Mouse (Mus musculus): ENCODE results near the gene Igf1r. TPM values are rescaled to one million over a fixed set of nuclear protein-coding genes. Genes with fewer than 3 reads are reported as not detected.
A peak's percentile ranks its signal among the peaks of the same experiment; 100 is the strongest.

The Igf1r gene
- polyA plus RNA-seq, 1 experiment from 2014 or later = 58.8 TPM

DNA sequence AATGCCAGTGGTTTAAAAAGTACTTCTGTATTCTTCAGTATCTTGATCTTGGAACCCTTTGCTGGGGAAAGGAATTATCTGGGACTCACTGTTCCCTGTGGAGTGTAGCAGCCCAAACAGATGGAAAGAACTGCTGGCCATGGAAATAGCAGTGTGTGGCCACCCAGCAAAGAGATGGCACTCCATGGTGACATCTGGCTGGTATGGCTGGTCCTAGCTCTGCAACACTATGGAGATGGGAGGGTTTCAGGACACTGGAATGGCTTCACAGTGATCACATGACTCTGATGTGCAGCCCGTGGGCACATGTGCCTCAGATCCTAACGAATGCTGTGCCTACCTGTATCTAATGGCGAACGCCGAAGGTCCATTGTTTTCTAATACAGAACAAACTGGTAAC lies 279.9 kb downstream of the Igf1r start:
- no peaks in the 10 kb centered on the region for H3K27me3 ChIP-seq
- POLR2A ChIA-PET = no interaction called here
- DNase-seq (ENCODE audit: low read depth, low spot score) (no peak), ATAC-seq (no peak)
- in situ Hi-C loops (cut with MboI; ENCODE audit: low pct_unique_long_range_greater_than_20kb) = no loop called here
- no peak for TF ChIP-seq CTCF (IDR thresholded peaks at IDR 0.05)
- CTCF ChIA-PET = interaction anchor here (1.3 kb wide), 1 partner anchor 444 kb away, joined by 3 read pairs; no protein-coding TSS in a partner anchor

GRCm38 (mm10) chr7:68233619-68234223 lies 281.1 kb downstream of the Igf1r start:
- ATAC-seq (no peak), DNase-seq (ENCODE audit: low read depth, low spot score) (no peak)
- in situ Hi-C loops (cut with MboI; ENCODE audit: low pct_unique_long_range_greater_than_20kb) = no loop called here
- no peak for TF ChIP-seq CTCF (IDR thresholded peaks at IDR 0.05)
- POLR2A ChIA-PET = no interaction called here
- CTCF ChIA-PET = no interaction called here
- no peaks in the 10 kb centered on the region for H3K27me3 ChIP-seq

GRCm38 (mm10) chr7:68236817-68237216 lies 284.2 kb downstream of the Igf1r start:
- ChIA-PET CTCF (no interaction called here), POLR2A (interaction anchor here (1.0 kb wide), 1 partner anchor 592 kb away, joined by 3 read pairs; the partner anchor contains the start of gene Lrrc28)
- H3K27me3 ChIP-seq = no peaks in the 10 kb centered on the region
- TF ChIP-seq CTCF (IDR thresholded peaks at IDR 0.05) = no peak
- in situ Hi-C loops (cut with MboI; ENCODE audit: low pct_unique_long_range_greater_than_20kb) = no loop called here
- DNase-seq (ENCODE audit: low read depth, low spot score) = no peak
- ATAC-seq = peak; percentile 54

DNA sequence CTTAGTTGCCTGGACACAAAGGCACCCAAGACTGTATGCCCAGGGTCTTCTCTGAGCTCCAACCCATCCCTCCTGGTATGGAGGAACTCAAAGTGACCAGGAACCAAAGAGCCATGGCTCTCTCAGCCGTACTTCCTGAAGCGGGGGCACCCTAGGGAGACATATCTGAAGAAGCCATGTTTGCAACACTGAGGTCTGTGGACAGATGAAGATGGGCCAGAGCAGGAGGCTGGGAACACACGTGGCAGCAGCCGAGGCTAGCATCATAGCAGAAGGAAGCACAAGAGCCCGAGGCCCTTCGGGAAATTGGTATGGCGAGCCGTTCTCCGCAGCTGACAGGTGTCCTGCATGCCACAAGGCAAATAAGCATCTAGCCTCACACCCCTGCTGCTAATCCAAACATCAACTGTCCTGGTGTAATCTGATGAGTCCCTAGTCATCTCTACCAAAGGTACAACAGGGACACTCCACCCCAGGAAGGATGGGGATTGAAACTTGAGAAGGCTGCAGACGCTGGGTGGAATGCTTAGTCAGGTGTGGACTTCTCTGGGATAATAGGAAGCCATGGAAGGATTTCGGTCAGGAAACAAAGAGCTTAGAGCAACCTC lies 286.7 kb downstream of the Igf1r start:
- TF ChIP-seq CTCF (IDR thresholded peaks at IDR 0.05) = no peak
- DNase-seq (ENCODE audit: low read depth, low spot score) (no peak), ATAC-seq (no peak)
- H3K27me3 ChIP-seq = no peaks in the 10 kb centered on the region
- in situ Hi-C loops (cut with MboI; ENCODE audit: low pct_unique_long_range_greater_than_20kb) = no loop called here
- ChIA-PET CTCF (no interaction called here), POLR2A (interaction anchor here (0.7 kb wide), 1 partner anchor 9 kb away, joined by 4 read pairs; no protein-coding TSS in a partner anchor)

DNA sequence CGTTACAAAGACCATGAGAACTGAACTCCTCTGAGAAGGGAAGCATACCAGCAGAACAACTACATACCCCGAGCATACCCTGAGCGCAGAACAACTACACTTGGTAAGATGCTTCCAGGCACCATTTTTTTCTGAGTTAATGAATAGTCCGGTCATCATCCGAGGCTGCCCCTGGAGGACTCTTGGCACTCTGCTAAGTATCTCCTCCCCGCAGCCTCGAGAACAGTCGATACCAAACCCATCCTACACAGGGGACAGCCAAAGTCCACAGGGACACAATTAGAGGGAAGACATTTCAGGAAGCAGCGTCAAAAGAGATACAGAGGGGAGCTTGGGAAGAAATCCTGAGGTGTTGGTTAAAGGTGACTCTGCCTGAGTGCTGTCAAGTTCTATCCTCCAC lies 288.6 kb downstream of the Igf1r start:
- TF ChIP-seq CTCF (IDR thresholded peaks at IDR 0.05) = no peak
- DNase-seq (ENCODE audit: low read depth, low spot score) (no peak), ATAC-seq (no peak)
- in situ Hi-C loops (cut with MboI; ENCODE audit: low pct_unique_long_range_greater_than_20kb) = no loop called here
- ChIA-PET CTCF (no interaction called here), POLR2A (no interaction called here)
- H3K27me3 ChIP-seq = no peaks in the 10 kb centered on the region

DNA sequence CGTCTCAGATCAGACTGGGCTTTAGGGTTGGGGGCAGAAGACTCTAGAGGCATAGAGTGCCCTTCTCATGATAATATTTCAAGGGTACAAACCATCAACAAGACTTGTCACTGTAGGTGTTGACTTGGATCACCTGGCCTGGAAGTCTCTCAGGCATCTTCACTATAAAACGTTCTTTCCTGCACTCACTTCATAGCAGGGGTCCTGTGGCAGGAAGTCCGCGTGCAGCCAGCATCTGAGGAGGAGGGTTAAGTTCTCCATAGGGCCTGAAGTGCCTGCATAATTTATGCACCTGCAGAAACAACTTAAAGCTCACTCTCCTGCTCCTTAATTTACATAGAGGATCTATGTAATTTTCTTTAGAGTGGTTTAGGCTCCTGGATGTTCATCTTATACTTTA lies 293.1 kb downstream of the Igf1r start:
- ChIA-PET CTCF (no interaction called here), POLR2A (no interaction called here)
- no peaks in the 10 kb centered on the region for H3K27me3 ChIP-seq
- DNase-seq (ENCODE audit: low read depth, low spot score) (no peak), ATAC-seq (no peak)
- in situ Hi-C loops (cut with MboI; ENCODE audit: low pct_unique_long_range_greater_than_20kb) = no loop called here
- TF ChIP-seq CTCF (IDR thresholded peaks at IDR 0.05) = no peak

GRCm38 (mm10) chr7:68246249-68246648 lies 293.6 kb downstream of the Igf1r start:
- POLR2A ChIA-PET = no interaction called here
- CTCF ChIA-PET = no interaction called here
- no peak for ATAC-seq
- no peaks in the 10 kb centered on the region for H3K27me3 ChIP-seq
- no peak for DNase-seq (ENCODE audit: low read depth, low spot score)
- no peak for TF ChIP-seq CTCF (IDR thresholded peaks at IDR 0.05)
- in situ Hi-C loops (cut with MboI; ENCODE audit: low pct_unique_long_range_greater_than_20kb) = no loop called here

DNA sequence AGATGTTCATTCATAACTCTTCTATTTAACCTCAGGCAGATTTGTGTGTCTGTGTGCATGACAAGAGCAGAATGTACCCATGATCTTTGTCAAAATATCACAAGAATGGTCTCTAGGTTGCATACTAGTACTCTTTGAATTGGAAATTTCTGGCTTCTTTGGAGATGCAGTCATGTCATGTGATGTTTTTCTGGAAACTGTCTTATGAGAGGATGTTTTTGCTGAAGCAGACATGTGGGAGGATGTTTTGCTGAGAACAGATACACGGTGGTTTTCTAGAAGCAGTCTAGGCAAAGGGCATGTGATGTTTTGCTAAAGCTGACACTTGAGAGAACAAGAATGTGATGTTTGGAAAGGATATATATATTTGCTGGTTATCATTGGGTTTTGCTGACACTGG lies 297.8 kb downstream of the Igf1r start:
- no peaks in the 10 kb centered on the region for H3K27me3 ChIP-seq
- DNase-seq (ENCODE audit: low read depth, low spot score) (no peak), ATAC-seq (no peak)
- ChIA-PET CTCF (no interaction called here), POLR2A (interaction anchor here (0.6 to 1.3 kb wide), 2 partner anchors 25 to 633 kb away, joined by 3 to 4 read pairs; no protein-coding TSS in a partner anchor)
- in situ Hi-C loops (cut with MboI; ENCODE audit: low pct_unique_long_range_greater_than_20kb) = no loop called here
- no peak for TF ChIP-seq CTCF (IDR thresholded peaks at IDR 0.05)

DNA sequence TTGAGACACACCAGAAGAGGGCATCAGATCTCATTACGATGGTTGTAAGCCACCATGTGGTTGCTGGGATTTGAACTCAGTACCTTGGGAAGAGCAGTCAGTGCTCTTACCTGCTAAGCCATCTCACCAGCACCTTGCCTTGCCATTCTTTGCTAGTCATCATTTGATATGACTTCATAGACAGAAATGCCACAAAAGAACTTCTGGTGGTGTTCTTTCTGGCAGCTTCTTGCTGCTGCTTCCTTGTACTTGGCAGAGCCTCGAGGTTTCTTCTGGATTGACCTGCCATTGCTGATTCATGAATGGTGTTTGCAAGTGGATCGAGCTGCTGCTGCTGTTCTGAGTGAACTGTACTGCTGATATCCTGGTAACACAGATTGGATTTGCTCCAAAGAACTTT lies 298.3 kb downstream of the Igf1r start:
- CTCF ChIA-PET = no interaction called here
- POLR2A ChIA-PET = interaction anchor here (0.6 kb wide), 1 partner anchor 634 kb away, joined by 4 read pairs; no protein-coding TSS in a partner anchor
- no peak for TF ChIP-seq CTCF (IDR thresholded peaks at IDR 0.05)
- no peak for ATAC-seq
- in situ Hi-C loops (cut with MboI; ENCODE audit: low pct_unique_long_range_greater_than_20kb) = no loop called here
- H3K27me3 ChIP-seq = no peaks in the 10 kb centered on the region
- no peak for DNase-seq (ENCODE audit: low read depth, low spot score)

DNA sequence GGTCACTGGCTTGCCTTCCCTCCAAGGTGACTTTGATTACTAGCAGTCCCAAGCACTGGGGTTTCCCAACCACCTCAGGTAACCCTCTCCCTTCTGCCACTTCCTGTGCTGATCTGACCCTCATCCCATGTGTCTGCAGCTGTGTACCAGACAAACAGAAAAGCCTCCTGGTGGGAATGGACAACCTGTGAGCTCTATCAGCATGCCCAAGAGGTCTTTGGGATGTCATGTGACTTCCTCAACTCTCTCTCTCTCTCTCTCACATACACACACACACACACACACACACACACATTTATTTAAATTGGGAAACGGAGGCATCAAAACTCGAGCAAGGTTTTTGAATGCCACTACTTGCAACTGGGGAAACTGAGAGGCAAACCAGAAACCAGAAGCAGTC lies 305.1 kb downstream of the Igf1r start:
- ChIA-PET CTCF (no interaction called here), POLR2A (no interaction called here)
- in situ Hi-C loops (cut with MboI; ENCODE audit: low pct_unique_long_range_greater_than_20kb) = no loop called here
- ATAC-seq (no peak), DNase-seq (ENCODE audit: low read depth, low spot score) (no peak)
- no peaks in the 10 kb centered on the region for H3K27me3 ChIP-seq
- TF ChIP-seq CTCF (IDR thresholded peaks at IDR 0.05) = no peak

GRCm38 (mm10) chr7:68258326-68259150 lies 305.9 kb downstream of the Igf1r start:
- no peak for TF ChIP-seq CTCF (IDR thresholded peaks at IDR 0.05)
- in situ Hi-C loops (cut with MboI; ENCODE audit: low pct_unique_long_range_greater_than_20kb) = no loop called here
- no peaks in the 10 kb centered on the region for H3K27me3 ChIP-seq
- DNase-seq (ENCODE audit: low read depth, low spot score) = no peak
- CTCF ChIA-PET = no interaction called here
- POLR2A ChIA-PET = no interaction called here
- no peak for ATAC-seq
